Mouse (Mus musculus) urinary bladder, postnatal 10 days (tissue): Measurements from ENCODE around the gene Enox2.

Experiments used
- DNase-seq: peaks from one replicate; pipeline ENCODE4 v3.0.0; 2022; ENCODE audit warnings: low spot score

Gene Enox2

GRCm38 (mm10) chrX:49002892-49003291 lies 285.2 kb downstream of the Enox2 start:
- DNase-seq, result no peak

DNA sequence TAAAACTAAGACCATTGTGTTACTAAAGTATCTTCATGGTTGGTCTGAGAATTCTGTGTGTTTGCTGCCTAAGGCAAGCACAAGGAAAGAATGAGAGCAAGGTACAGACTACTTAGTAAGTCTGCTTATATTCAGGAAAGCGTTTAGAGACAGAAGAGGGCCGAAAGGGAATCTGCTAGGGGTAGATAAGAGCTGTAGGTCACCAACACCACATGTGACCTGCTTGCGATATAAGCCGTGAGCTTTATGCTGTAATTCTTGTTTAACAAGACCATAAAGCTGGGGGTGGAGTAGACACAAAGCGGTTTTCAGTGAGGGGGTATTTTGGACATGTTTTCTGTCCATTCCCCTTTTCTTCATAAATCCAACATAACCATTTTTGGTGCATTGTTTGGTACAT lies 302.4 kb downstream of the Enox2 start:
- DNase-seq, result no peak

- DNase-seq, result no peak
Measured at GRCm38 (mm10) chrX:48984451-48984850, 303.6 kb downstream of the Enox2 start.
